Mouse (Mus musculus): ENCODE data around the gene Nedd9.

GRCm38 (mm10) chr13:41350589-41350988, 136.6 kb downstream of the Nedd9 start:
- TF ChIP-seq CTCF (IDR thresholded peaks at IDR 0.05; ENCODE audit: low read depth) (no peak), EP300 (IDR thresholded peaks at IDR 0.05; ENCODE audit: low read depth) (no peak)

All from heart, postnatal 0 days (tissue).